Mouse (Mus musculus): ENCODE measurements at regions not wholly inside any gene's neighbourhood (a gene's known extent, or its start where the extent isn't known, plus 50 kb on each side); places are given as distances from the start of the nearest gene placed in this dataset.

DNA sequence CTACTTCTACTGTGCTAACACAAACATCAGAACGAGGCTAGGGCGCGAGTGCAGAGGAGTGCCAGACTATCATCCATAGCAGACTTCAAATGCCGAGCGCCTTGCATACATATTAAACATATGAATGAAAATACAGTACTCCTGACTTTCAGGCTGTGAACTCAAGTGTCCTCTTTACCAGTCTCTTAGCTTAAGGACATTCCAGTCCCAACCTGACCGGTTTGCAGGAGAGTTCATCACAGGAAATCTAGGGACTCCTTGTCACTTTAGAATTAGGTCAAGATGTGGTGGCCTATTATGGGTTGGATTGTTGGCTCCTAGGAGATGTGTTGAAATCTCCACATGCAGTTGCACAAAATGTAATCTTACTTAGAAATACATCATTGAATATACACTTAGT lies 150.9 kb upstream of the Rbms1 start:
- TF ChIP-seq POLR2A (IDR thresholded peaks at IDR 0.05; ENCODE audit: borderline replicate concordance, extremely low read depth, insufficient read depth, insufficient read length, poor library complexity, severe bottlenecking) (no peak), CTCF (IDR thresholded peaks at IDR 0.05; ENCODE audit: borderline replicate concordance, extremely low read depth, insufficient read depth, insufficient read length) (no peak)
